Mouse (Mus musculus) liver, embryonic 14.5 days (tissue): ENCODE data around the gene Cdc7. TPM values are rescaled to one million over a fixed set of nuclear protein-coding genes. Genes with fewer than 3 reads are reported as not detected.
A peak's percentile ranks its signal among the peaks of the same experiment; 100 is the strongest.

Experiments
- ATAC-seq: fragments of 200-750 bp; cut with Nextera tagmentation; 2 replicates; pipeline ENCODE4 v1.8.0; 2017; ENCODE audit warnings: moderate number of reproducible peaks, mild to moderate bottlenecking, moderate library complexity; ENCODE audit not compliant: insufficient read depth
- DNase-seq, 3 experiments: peaks; one replicate each; pipeline ENCODE4 v3.0.0-alpha.2; 2012 to 2013; ENCODE audit warnings: low read depth in 3 of 3, low spot score in 3 of 3
- H3K27ac ChIP-seq: fragments of 300-500 bp; sonication (generic); 2 replicates; pipeline ENCODE4 v1.5.1; 2014; ENCODE audit warnings: moderate library complexity, mild to moderate bottlenecking, control low read depth, inconsistent platforms
- H3K27me3 ChIP-seq: fragments of 300-500 bp; sonication (generic); 2 replicates; pipeline ENCODE4 v1.6.1; 2014; ENCODE audit warnings: mild to moderate bottlenecking, low read length, moderate library complexity; ENCODE audit not compliant: control insufficient read depth, insufficient read depth
- H3K36me3 ChIP-seq: fragments of 300-500 bp; sonication (generic); replicated peaks from 2 replicates; pipeline ENCODE4 v1.6.1; 2014; ENCODE audit warnings: low read depth; ENCODE audit not compliant: control insufficient read depth, insufficient read depth
- H3K4me1 ChIP-seq, 2 experiments: fragments of 200-500 bp in 1 of 2; fragments of 300-500 bp in 1 of 2; sonication (generic) in 1 of 2; replicated peaks; 2 replicates each; pipeline ENCODE4 v1.6.1; 2012 to 2014; ENCODE audit warnings: antibody characterized with exemption in 1 of 2, inconsistent platforms in 1 of 2, low read length in 1 of 2; ENCODE audit not compliant: control insufficient read depth in 2 of 2, insufficient read depth in 2 of 2
- H3K4me2 ChIP-seq: fragments of 300-500 bp; sonication (generic); 2 replicates; pipeline ENCODE4 v1.6.1; 2014; ENCODE audit warnings: low read depth, mild to moderate bottlenecking, control low read depth, moderate library complexity
- H3K4me3 ChIP-seq, 2 experiments: fragments of 200-500 bp in 1 of 2; fragments of 300-500 bp in 1 of 2; sonication (generic) in 1 of 2; 2 replicates each; pipeline ENCODE4 v1.5.1; 2012 to 2014; ENCODE audit warnings: low read depth in 2 of 2, low read length in 2 of 2, mild to moderate bottlenecking in 2 of 2, control low read depth in 1 of 2, inconsistent platforms in 1 of 2, moderate library complexity in 1 of 2; ENCODE audit not compliant: insufficient read depth in 1 of 2
- H3K9ac ChIP-seq: fragments of 300-500 bp; sonication (generic); replicated peaks from 2 replicates; pipeline ENCODE4 v1.6.1; 2014; ENCODE audit warnings: mild to moderate bottlenecking, control low read depth, moderate library complexity
- H3K9me3 ChIP-seq: fragments of 300-500 bp; sonication (generic); 2 replicates; pipeline ENCODE4 v1.6.1; 2016; ENCODE audit warnings: low read length, mixed read lengths; ENCODE audit not compliant: control insufficient read depth
- CTCF ChIP-seq: IDR thresholded peaks from 2 replicates; pipeline ENCODE4 v1.5.1; 2016; ENCODE audit warnings: antibody characterized with exemption, low read depth, control low read depth
- EP300 ChIP-seq: IDR thresholded peaks from 2 replicates; pipeline ENCODE4 v1.6.1; 2016; ENCODE audit warnings: antibody characterized with exemption, low read depth
- WGBS: fragments of 180-500 bp; shearing (Covaris S2); extraction: QIAGEN DNeasy Blood & Tissue Kit; methylation state at CpG from one replicate; pipeline ENCODE4 v1.1.7; 2014; ENCODE audit not compliant: insufficient replicate concordance; 5-methylcytosine and 5-hydroxymethylcytosine counted together
- polyA plus RNA-seq, 2 experiments: library from polyadenylated mRNA; depleted of rRNA in 1 of 2; stranded (reverse) in 1 of 2; unstranded in 1 of 2; fragments of >200 nt; fragmentation: Nextera tagmentation in 1 of 2; extraction: Ambion mirVana in 1 of 2; gene quantifications; 2 replicates each; pipeline versions ENCODE4 v1.2.1 to v1.2.3; 2012 to 2014

Cdc7 gene
- polyA plus RNA-seq, 2 experiments, result 15.6 to 16.2 TPM

DNA sequence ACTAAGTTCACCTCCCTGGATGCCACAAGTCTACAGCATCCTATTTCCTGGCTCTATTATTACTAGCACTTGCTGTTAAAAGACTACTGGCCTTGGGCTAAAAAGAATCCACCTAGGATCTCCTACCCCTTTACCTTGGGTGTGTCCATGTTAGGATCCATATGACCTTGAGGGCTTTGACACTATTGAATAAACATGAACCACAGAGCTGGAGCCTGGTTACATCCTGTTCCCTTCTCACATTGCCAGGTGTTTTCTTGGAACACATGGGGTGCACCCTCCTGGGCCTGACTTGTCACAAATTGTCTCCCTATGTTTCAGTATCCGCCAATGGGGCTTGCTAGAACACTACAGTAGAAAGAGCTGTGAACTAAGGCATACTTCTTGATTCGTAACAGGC, 3.7 kb upstream of the Cdc7 start:
- ATAC-seq (no peak), DNase-seq (no peak)
- Histone ChIP-seq H3K4me3 (no peak overlapping the region), H3K4me1 (peaks cover 5 to 7% of the 10 kb centered on the region in 2 experiments), H3K9me3 (no peaks in the 10 kb centered on the region), H3K4me2 (no peak overlapping the region), H3K9ac (no peak overlapping the region), H3K36me3 (no peaks in the 10 kb centered on the region), H3K27me3 (no peaks in the 10 kb centered on the region), H3K27ac (no peak overlapping the region)
- TF ChIP-seq CTCF (no peak), EP300 (no peak)
- WGBS, result 65% methylated on average over 2 of the region's 2 CpGs

DNA sequence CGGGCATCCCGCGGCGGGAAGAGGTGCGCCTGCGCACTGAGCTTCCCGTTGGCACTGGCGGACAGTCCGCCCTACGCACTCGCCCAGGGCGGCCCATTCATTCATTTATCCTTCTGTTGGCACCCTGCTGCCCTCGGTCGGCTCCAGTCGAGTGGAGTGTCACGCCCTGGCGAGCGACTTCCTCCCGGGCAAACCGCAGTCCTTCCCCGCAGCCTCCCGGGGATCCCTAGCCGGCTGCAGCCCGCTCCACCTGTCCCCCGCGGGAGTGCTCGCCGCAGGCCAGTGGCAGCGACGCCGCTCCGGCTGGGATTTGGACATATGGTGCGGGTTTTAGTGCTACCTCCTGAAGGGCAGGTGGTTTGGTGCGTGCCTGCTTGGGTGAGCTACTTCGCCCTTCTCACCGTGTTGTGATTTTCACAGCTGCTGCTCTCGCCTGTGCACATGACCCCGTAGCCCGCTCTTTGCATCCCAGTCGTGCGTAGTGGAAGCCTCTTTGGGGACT, 442 bp downstream of the Cdc7 start:
- Histone ChIP-seq H3K9me3 (no peaks in the 10 kb centered on the region), H3K9ac (peak overlapping the region; percentile 84), H3K36me3 (peaks cover 28% of the 10 kb centered on the region), H3K27me3 (no peaks in the 10 kb centered on the region), H3K4me1 (peaks cover 9 to 11% of the 10 kb centered on the region in 2 experiments), H3K4me3 (peak overlapping the region; percentile 75 to 84), H3K27ac (peak overlapping the region; percentile 68), H3K4me2 (peak overlapping the region; percentile 85)
- ATAC-seq (peak; percentile 91), DNase-seq (peak in 2 of 3 experiments; percentile 56 to 58)
- no peak for TF ChIP-seq CTCF
- no peak for TF ChIP-seq EP300
- WGBS, result under 1% methylated on average over 41 of the region's 41 CpGs

DNA sequence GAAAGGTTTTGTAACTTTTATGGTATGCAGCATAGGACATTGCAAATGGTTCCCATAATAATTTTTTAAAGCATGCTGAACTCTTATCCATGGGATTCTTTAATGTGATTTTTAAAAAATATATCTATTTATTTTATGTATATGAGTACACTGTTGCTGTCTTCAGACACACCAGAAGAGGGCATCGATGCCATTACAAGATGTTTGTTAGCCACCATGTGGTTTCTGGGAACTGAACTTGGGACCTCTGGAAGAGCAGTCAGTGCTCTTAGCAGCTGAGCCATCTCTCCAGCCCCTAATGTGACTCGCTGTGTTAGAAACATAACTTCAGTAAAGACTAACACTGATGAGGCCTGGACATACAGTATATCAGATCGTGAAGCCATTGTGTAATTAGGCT, 2.3 kb downstream of the Cdc7 start:
- peaks cover 45% of the 10 kb centered on the region for H3K36me3 ChIP-seq
- no peaks in the 10 kb centered on the region for H3K9me3 ChIP-seq
- WGBS, result 72% methylated on average over 3 of the region's 3 CpGs
- ATAC-seq, result no peak
- H3K4me1 ChIP-seq, result peaks cover 9 to 11% of the 10 kb centered on the region in 2 experiments
- no peak overlapping the region for H3K4me3 ChIP-seq
- H3K4me2 ChIP-seq, result peak overlapping the region; percentile 6; the same call in 1 of the 2 replicates
- no peaks in the 10 kb centered on the region for H3K27me3 ChIP-seq
- TF ChIP-seq CTCF (0 out of 2 replicates have a peak, but pooled peaks have one; percentile 4), EP300 (no peak)
- no peak overlapping the region for H3K9ac ChIP-seq
- H3K27ac ChIP-seq, result no peak overlapping the region
- DNase-seq, result no peak

DNA sequence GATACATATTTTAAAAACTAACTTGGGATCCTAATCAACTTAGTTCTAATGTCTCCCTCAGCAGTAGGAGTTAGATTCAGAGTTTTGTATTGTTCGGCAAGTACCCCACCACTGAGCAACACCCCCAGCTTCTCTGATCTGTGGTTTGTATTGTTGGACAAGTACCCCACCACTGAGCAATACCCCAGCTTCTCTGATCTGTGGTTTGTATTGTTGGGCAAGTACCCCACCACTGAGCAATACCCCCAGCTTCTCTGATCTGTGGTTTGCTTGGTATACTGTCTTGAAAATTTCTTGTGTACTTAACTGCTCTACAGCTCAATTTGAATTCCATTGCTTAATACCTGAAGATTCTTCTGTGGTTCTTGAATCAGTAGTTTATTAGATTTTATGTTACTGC, 3.5 kb downstream of the Cdc7 start:
- H3K9me3 ChIP-seq, result no peaks in the 10 kb centered on the region
- no peak overlapping the region for H3K9ac ChIP-seq
- ATAC-seq (no peak), DNase-seq (no peak)
- peaks cover 9 to 11% of the 10 kb centered on the region in 2 experiments for H3K4me1 ChIP-seq
- H3K36me3 ChIP-seq, result peaks cover 52% of the 10 kb centered on the region
- WGBS, result 69% methylated on average over 1 of the region's 1 CpGs
- H3K27ac ChIP-seq, result no peak overlapping the region
- no peak overlapping the region for H3K4me2 ChIP-seq
- no peak overlapping the region for H3K4me3 ChIP-seq
- TF ChIP-seq CTCF, result no peak
- no peak for TF ChIP-seq EP300
- H3K27me3 ChIP-seq, result no peaks in the 10 kb centered on the region

DNA sequence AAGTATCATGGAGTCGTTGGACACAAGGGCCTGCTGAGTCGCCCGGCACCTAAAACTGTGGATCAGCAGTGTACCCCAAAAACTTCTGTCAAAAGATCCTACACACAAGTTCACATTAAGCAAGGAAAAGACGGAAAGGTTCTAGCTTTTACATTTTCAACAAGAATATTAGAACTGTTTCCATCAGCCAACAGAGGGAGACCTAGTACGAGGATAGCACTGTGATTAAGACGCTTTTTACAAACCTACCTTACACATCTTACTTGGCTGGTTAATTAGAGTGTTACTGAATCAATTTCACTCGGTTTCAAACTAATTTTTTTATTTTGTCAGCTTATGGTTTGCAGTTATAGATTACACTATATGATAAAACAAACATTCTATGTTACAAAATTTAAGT, 9.8 kb downstream of the Cdc7 start:
- Histone ChIP-seq H3K27ac (no peak overlapping the region), H3K4me3 (no peak overlapping the region), H3K9ac (no peak overlapping the region), H3K4me1 (no peaks in the 10 kb centered on the region), H3K9me3 (no peaks in the 10 kb centered on the region), H3K36me3 (peaks cover 83% of the 10 kb centered on the region), H3K27me3 (no peaks in the 10 kb centered on the region), H3K4me2 (no peak overlapping the region)
- WGBS, result 83% methylated on average over 7 of the region's 7 CpGs
- no peak for ATAC-seq
- TF ChIP-seq CTCF (no peak), EP300 (no peak)
- DNase-seq, result no peak
